In the genomic region with DNA sequence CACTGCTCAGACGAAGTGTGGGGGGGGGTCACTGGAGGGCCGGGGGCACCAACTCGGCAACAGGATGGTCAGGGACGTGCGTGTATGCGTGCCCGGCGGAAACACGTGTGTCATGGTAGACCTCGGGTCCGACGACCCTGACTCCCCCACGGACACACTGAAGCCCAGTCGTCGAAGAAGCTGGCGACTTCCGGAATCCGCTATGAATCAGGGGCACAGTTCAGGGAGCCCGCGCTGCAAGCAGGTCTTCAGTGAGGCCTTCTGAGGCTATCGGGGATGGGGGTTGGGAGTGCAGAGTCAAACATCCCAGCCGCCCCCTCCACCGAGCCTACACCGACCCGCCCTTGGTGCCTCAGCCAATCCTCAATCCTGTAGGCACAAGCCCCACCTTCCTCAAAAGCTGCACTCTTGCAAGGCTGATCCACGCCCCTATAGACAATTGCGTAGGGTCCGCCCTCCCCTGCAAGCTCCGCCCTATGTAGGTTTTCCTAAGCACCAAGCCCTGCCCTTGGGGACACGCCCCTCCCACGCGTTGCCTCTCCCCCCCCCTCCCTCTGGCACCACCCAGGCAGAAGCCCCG, we compare ENCODE assay signal across 8 mouse cellular contexts. TPM values are rescaled to one million over a fixed set of nuclear protein-coding genes. Genes with fewer than 3 reads are reported as not detected.
DNase-seq lines count a peak whose midpoint lies in the region; ATAC-seq and TF ChIP-seq lines count a peak whose summit lies in the region.

No protein-coding gene starts in this region.

- peak overlapping the region; percentile 99 for H3K4me2 ChIP-seq in hindbrain, embryonic 14.5 days (replicated peaks)

- TF ChIP-seq CTCF in Patski (IDR thresholded peaks at IDR 0.05): no peak

- H3K4me3 ChIP-seq in hindbrain, embryonic 14.5 days (replicated peaks; ENCODE audit: low read length): peak overlapping the region; percentile 59

- H3K9ac ChIP-seq in hindbrain, embryonic 14.5 days: peak overlapping the region; percentile 91

- WGBS in hindbrain, embryonic 14.5 days: under 1% methylated on average over 32 of the region's 33 CpGs

- DNase-seq in Patski (ENCODE audit: low read depth, low spot score): peak; percentile 87
- peak; percentile 91 to 92 for DNase-seq in cerebellum, postnatal 14 days
- peak; percentile 89 to 95 for DNase-seq in frontal cortex, postnatal 14 days (ENCODE audit: low spot score in 2 of 2)
- peak; percentile 84 for DNase-seq in hindbrain, embryonic 14.5 days (ENCODE audit: low spot score)
- DNase-seq in left cerebral cortex, adult 11 months (ENCODE audit: low spot score): peak; percentile 96
- peak; percentile 96 to 98 for DNase-seq in lung, postnatal 4 days
- peak; percentile 85 for DNase-seq in retina, postnatal 7 days (ENCODE audit: low read depth, low spot score)
- peak; percentile 75 for DNase-seq in urinary bladder, adult 2 months (ENCODE audit: low spot score)

- CTCF ChIA-PET in Patski (lab: Charles Lee): interaction anchor here (1.0 to 1.2 kb wide), 2 partner anchors 15 to 16 kb away, joined by 5 to 7 read pairs; no protein-coding TSS in a partner anchor

- POLR2A ChIA-PET in Patski (lab: Charles Lee): interaction anchor here (1.0 to 1.1 kb wide), 2 partner anchors 18 to 21 kb away, joined by 3 to 5 read pairs; no protein-coding TSS in a partner anchor

- no peaks in the 10 kb centered on the region for H3K27me3 ChIP-seq in Patski
- no peaks in the 10 kb centered on the region for H3K27me3 ChIP-seq in hindbrain, embryonic 14.5 days (ENCODE audit: control insufficient read depth, insufficient read depth, low read length)

- H3K9me3 ChIP-seq in hindbrain, embryonic 14.5 days (ENCODE audit: control insufficient read depth, low read length): no peaks in the 10 kb centered on the region

- H3K36me3 ChIP-seq in hindbrain, embryonic 14.5 days (replicated peaks; ENCODE audit: control insufficient read depth, insufficient read depth): peaks cover 12% of the 10 kb centered on the region

- peak; percentile 81 for ATAC-seq in Patski
- ATAC-seq in hindbrain, embryonic 14.5 days (ENCODE audit: low FRiP score): peak; percentile 91

- peak overlapping the region; percentile 100 for H3K27ac ChIP-seq in hindbrain, embryonic 14.5 days

- peaks cover 24% of the 10 kb centered on the region for H3K4me1 ChIP-seq in hindbrain, embryonic 14.5 days (replicated peaks; ENCODE audit: control insufficient read depth, insufficient read depth, low read length)

- in situ Hi-C loops in Patski (cut with MboI; ENCODE audit: low pct_unique_long_range_greater_than_20kb): no loop called here

RNA-seq across cellular contexts. Expression of a gene that starts 1.3 kb away (rescaled TPM):
- 35.8 TPM for polyA plus RNA-seq in Patski (2021)
- polyA plus RNA-seq in hindbrain, embryonic 14.5 days (2014; fragmentation: Nextera tagmentation; extraction: Ambion mirVana): 16.5 and 16.8 TPM in 2 replicates
- 5.1 and 18.2 TPM in 2 replicates for polyA plus RNA-seq in urinary bladder, adult 2 months (2012; rRNA removed)

RNA-seq across cellular contexts. Expression of a gene that starts 8.2 kb away (rescaled TPM):
- 77.4 TPM for polyA plus RNA-seq in Patski (2021)
- 57.9 and 62.1 TPM in 2 replicates for polyA plus RNA-seq in hindbrain, embryonic 14.5 days (2014; fragmentation: Nextera tagmentation; extraction: Ambion mirVana)
- 59.9 and 69.6 TPM in 2 replicates for polyA plus RNA-seq in urinary bladder, adult 2 months (2012; rRNA removed)

RNA-seq across cellular contexts. Expression of a gene that starts 8.5 kb away (rescaled TPM):
- polyA plus RNA-seq in Patski (2021): 38.6 TPM
- polyA plus RNA-seq in hindbrain, embryonic 14.5 days (2014; fragmentation: Nextera tagmentation; extraction: Ambion mirVana): 12.8 and 13.9 TPM in 2 replicates
- 37.6 and 46.5 TPM in 2 replicates for polyA plus RNA-seq in urinary bladder, adult 2 months (2012; rRNA removed)

RNA-seq across cellular contexts. Expression of a gene that starts 36.3 kb away (rescaled TPM):
- polyA plus RNA-seq in Patski (2021): 78.9 TPM
- 14.2 and 15.2 TPM in 2 replicates for polyA plus RNA-seq in hindbrain, embryonic 14.5 days (2014; fragmentation: Nextera tagmentation; extraction: Ambion mirVana)
- 383 and 414 TPM in 2 replicates for polyA plus RNA-seq in urinary bladder, adult 2 months (2012; rRNA removed)

RNA-seq across cellular contexts. Expression of a gene that starts 37.9 kb away (rescaled TPM):
- 80.3 TPM for polyA plus RNA-seq in Patski (2021)
- 59.7 and 61.9 TPM in 2 replicates for polyA plus RNA-seq in hindbrain, embryonic 14.5 days (2014; fragmentation: Nextera tagmentation; extraction: Ambion mirVana)
- polyA plus RNA-seq in urinary bladder, adult 2 months (2012; rRNA removed): 58.4 and 63.5 TPM in 2 replicates

Comparison
In these comparisons a context has a peak if more than half of its experiments do, and no peak if none do; other contexts are left out.
1. Peak in every context shown above with its lines: DNase-seq, ATAC-seq, H3K4me3 ChIP-seq and H3K27ac ChIP-seq.